In genomic region chr17:46651755-46652547, GRCm38 (mm10) we compare ENCODE assay signal across 8 mouse cellular contexts. TPM values are rescaled to one million over a fixed set of nuclear protein-coding genes. Genes with fewer than 3 reads are reported as not detected.
DNase-seq lines count a peak whose midpoint lies in the region; ATAC-seq and TF ChIP-seq lines count a peak whose summit lies in the region.

No protein-coding gene starts in this region.

- H3K27ac ChIP-seq in kidney, embryonic 15.5 days: peak overlapping the region; percentile 98; the same call in 1 of the 2 replicates
- no peak overlapping the region for H3K27ac ChIP-seq in embryonic facial prominence, embryonic 14.5 days (replicated peaks; ENCODE audit: low read depth, low read length)
- H3K27ac ChIP-seq in intestine, embryonic 14.5 days (ENCODE audit: low read depth): no peak overlapping the region; the same call in 1 of the 2 replicates
- H3K27ac ChIP-seq in midbrain, postnatal 0 days (ENCODE audit: low read depth, low read length): peak overlapping the region; percentile 91; the same call in 1 of the 2 replicates

- H3K9ac ChIP-seq in kidney, embryonic 15.5 days: peak overlapping the region; percentile 80
- peak overlapping the region; percentile 87 for H3K9ac ChIP-seq in embryonic facial prominence, embryonic 14.5 days (ENCODE audit: low read depth, low read length)
- peak overlapping the region; percentile 86 for H3K9ac ChIP-seq in intestine, embryonic 14.5 days (ENCODE audit: low read length)
- no peak overlapping the region for H3K9ac ChIP-seq in midbrain, postnatal 0 days (replicated peaks; ENCODE audit: low read length, poor library complexity, severe bottlenecking)

- H3K36me3 ChIP-seq in kidney, embryonic 15.5 days: peaks cover 55% of the 10 kb centered on the region
- peaks cover 67% of the 10 kb centered on the region for H3K36me3 ChIP-seq in embryonic facial prominence, embryonic 14.5 days (ENCODE audit: control insufficient read depth, insufficient read depth, low read length)
- H3K36me3 ChIP-seq in intestine, embryonic 14.5 days (ENCODE audit: control insufficient read depth, insufficient read depth, low read length): peaks cover 56% of the 10 kb centered on the region
- H3K36me3 ChIP-seq in midbrain, postnatal 0 days (ENCODE audit: insufficient read depth, low read length): peaks cover 41% of the 10 kb centered on the region

- TF ChIP-seq CTCF in midbrain, postnatal 0 days (IDR thresholded peaks at IDR 0.05): no peak

- no peaks in the 10 kb centered on the region for H3K9me3 ChIP-seq in kidney, embryonic 15.5 days (replicated peaks)
- H3K9me3 ChIP-seq in embryonic facial prominence, embryonic 14.5 days (ENCODE audit: control insufficient read depth, low read length): no peaks in the 10 kb centered on the region
- H3K9me3 ChIP-seq in intestine, embryonic 14.5 days (ENCODE audit: control insufficient read depth, low read length): 0 out of 2 replicates have a peak, but pooled peaks cover 2% of the 10 kb centered on the region
- H3K9me3 ChIP-seq in midbrain, postnatal 0 days (ENCODE audit: low read length): no peaks in the 10 kb centered on the region

- DNase-seq in kidney, postnatal 10 days: no peak
- DNase-seq in embryonic facial prominence, embryonic 14.5 days (ENCODE audit: low spot score): no peak
- DNase-seq in intestine, embryonic 14.5 days (ENCODE audit: low spot score): no peak
- no peak for DNase-seq in midbrain, postnatal 0 days (ENCODE audit: low spot score)
- no peak for DNase-seq in adrenal gland, postnatal 36 days
- no peak for DNase-seq in right cerebral cortex, postnatal 10 days (ENCODE audit: low spot score in 2 of 2)
- no peak for DNase-seq in frontal cortex, adult 2 months (ENCODE audit: extremely low spot score in 1 of 2, low spot score in 1 of 2)

- ATAC-seq in kidney, embryonic 15.5 days (replicated peaks; ENCODE audit: low FRiP score): no peak
- ATAC-seq in embryonic facial prominence, embryonic 14.5 days (ENCODE audit: low read depth): no peak
- no peak for ATAC-seq in intestine, embryonic 14.5 days (replicated peaks; ENCODE audit: low FRiP score, low TSS enrichment, low read depth)
- ATAC-seq in midbrain, postnatal 0 days (ENCODE audit: low FRiP score): no peak

- WGBS in kidney, embryonic 15.5 days: 57% methylated on average over 20 of the region's 20 CpGs
- 64% methylated on average over 20 of the region's 20 CpGs for WGBS in embryonic facial prominence, embryonic 14.5 days
- 64% methylated on average over 20 of the region's 20 CpGs for WGBS in intestine, embryonic 14.5 days
- 78% methylated on average over 20 of the region's 20 CpGs for WGBS in midbrain, postnatal 0 days

- peaks cover 56% of the 10 kb centered on the region for H3K4me1 ChIP-seq in kidney, embryonic 15.5 days
- H3K4me1 ChIP-seq in embryonic facial prominence, embryonic 14.5 days (ENCODE audit: control insufficient read depth, insufficient read depth, low read length): peaks cover 26% of the 10 kb centered on the region
- H3K4me1 ChIP-seq in intestine, embryonic 14.5 days (replicated peaks; ENCODE audit: control insufficient read depth, insufficient read depth, low read length): peaks cover 28% of the 10 kb centered on the region
- H3K4me1 ChIP-seq in midbrain, postnatal 0 days (ENCODE audit: insufficient read depth, low read length): peaks cover 12% of the 10 kb centered on the region; the same call in 1 of the 2 replicates

- no peaks in the 10 kb centered on the region for H3K27me3 ChIP-seq in kidney, embryonic 15.5 days
- H3K27me3 ChIP-seq in embryonic facial prominence, embryonic 14.5 days (replicated peaks; ENCODE audit: control insufficient read depth, insufficient read depth, low read length): no peaks in the 10 kb centered on the region
- H3K27me3 ChIP-seq in intestine, embryonic 14.5 days (replicated peaks; ENCODE audit: control insufficient read depth, insufficient read depth, low read length): no peaks in the 10 kb centered on the region
- no peaks in the 10 kb centered on the region for H3K27me3 ChIP-seq in midbrain, postnatal 0 days (ENCODE audit: insufficient read depth, low read length)

- H3K4me3 ChIP-seq in kidney, embryonic 15.5 days (replicated peaks): peak overlapping the region; percentile 74
- peak overlapping the region; percentile 84 for H3K4me3 ChIP-seq in embryonic facial prominence, embryonic 14.5 days (ENCODE audit: low read depth, low read length)
- H3K4me3 ChIP-seq in intestine, embryonic 14.5 days (ENCODE audit: low read depth, low read length): peak overlapping the region; percentile 67
- 0 out of 2 replicates have a peak overlapping the region, but pooled peaks have one; percentile 1 for H3K4me3 ChIP-seq in midbrain, postnatal 0 days (ENCODE audit: low read depth, low read length)

- peak overlapping the region; percentile 80 for H3K4me2 ChIP-seq in kidney, embryonic 15.5 days
- H3K4me2 ChIP-seq in embryonic facial prominence, embryonic 14.5 days (ENCODE audit: low read depth, low read length): peak overlapping the region; percentile 78
- peak overlapping the region; percentile 85 for H3K4me2 ChIP-seq in intestine, embryonic 14.5 days (ENCODE audit: low read length)
- peak overlapping the region; percentile 80 for H3K4me2 ChIP-seq in midbrain, postnatal 0 days (ENCODE audit: low read depth, low read length, poor library complexity, severe bottlenecking)

RNA-seq across cellular contexts. Expression of gene Cul7, which starts 1.8 kb away (rescaled TPM):
- polyA plus RNA-seq in kidney, embryonic 15.5 days (2015; fragmentation: Nextera tagmentation; extraction: Ambion mirVana): 55.5 and 59.2 TPM in 2 replicates
- polyA plus RNA-seq in embryonic facial prominence, embryonic 14.5 days (2014; fragmentation: Nextera tagmentation; extraction: Ambion mirVana): 48.5 and 50.1 TPM in 2 replicates
- 43.4 and 43.7 TPM in 2 replicates for polyA plus RNA-seq in intestine, embryonic 14.5 days (2014; fragmentation: Nextera tagmentation; extraction: Ambion mirVana)
- total RNA-seq in midbrain, postnatal 0 days (2014; rRNA removed): 83.5 and 92.4 TPM in 2 replicates
- 26.2 and 26.6 TPM in 2 replicates for polyA plus RNA-seq in midbrain, postnatal 0 days (2015; fragmentation: Nextera tagmentation; extraction: Ambion mirVana)
- 10 to 100 TPM; 36.3 to 42.2 TPM for total RNA-seq in adrenal gland, postnatal 36 days (2021)
- polyA plus RNA-seq in frontal cortex, adult 2 months (2012; rRNA removed): 33.0 and 35.2 TPM in 2 replicates

RNA-seq across cellular contexts. Expression of gene Mrpl2, which starts 5.9 kb away (rescaled TPM):
- polyA plus RNA-seq in kidney, embryonic 15.5 days (2015; fragmentation: Nextera tagmentation; extraction: Ambion mirVana): 108 and 124 TPM in 2 replicates
- 91.8 and 100 TPM in 2 replicates for polyA plus RNA-seq in embryonic facial prominence, embryonic 14.5 days (2014; fragmentation: Nextera tagmentation; extraction: Ambion mirVana)
- 134 and 144 TPM in 2 replicates for polyA plus RNA-seq in intestine, embryonic 14.5 days (2014; fragmentation: Nextera tagmentation; extraction: Ambion mirVana)
- total RNA-seq in midbrain, postnatal 0 days (2014; rRNA removed): 46.7 and 47.4 TPM in 2 replicates
- polyA plus RNA-seq in midbrain, postnatal 0 days (2015; fragmentation: Nextera tagmentation; extraction: Ambion mirVana): 85.5 and 85.7 TPM in 2 replicates
- total RNA-seq in adrenal gland, postnatal 36 days (2021): 100 to 1,000 TPM in 1 of 2 experiments, 10 to 100 TPM in 1; 92.6 to 114 TPM
- 51.2 and 58.7 TPM in 2 replicates for polyA plus RNA-seq in frontal cortex, adult 2 months (2012; rRNA removed)

RNA-seq across cellular contexts. Expression of gene Klc4, which starts 6.1 kb away (rescaled TPM):
- polyA plus RNA-seq in kidney, embryonic 15.5 days (2015; fragmentation: Nextera tagmentation; extraction: Ambion mirVana): 36.9 and 42.4 TPM in 2 replicates
- polyA plus RNA-seq in embryonic facial prominence, embryonic 14.5 days (2014; fragmentation: Nextera tagmentation; extraction: Ambion mirVana): 15.8 and 20.3 TPM in 2 replicates
- 42.1 and 45.7 TPM in 2 replicates for polyA plus RNA-seq in intestine, embryonic 14.5 days (2014; fragmentation: Nextera tagmentation; extraction: Ambion mirVana)
- total RNA-seq in midbrain, postnatal 0 days (2014; rRNA removed): 24.5 and 28.5 TPM in 2 replicates
- 20.0 and 22.2 TPM in 2 replicates for polyA plus RNA-seq in midbrain, postnatal 0 days (2015; fragmentation: Nextera tagmentation; extraction: Ambion mirVana)
- total RNA-seq in adrenal gland, postnatal 36 days (2021): 10 to 100 TPM; 35.3 to 50.3 TPM
- polyA plus RNA-seq in frontal cortex, adult 2 months (2012; rRNA removed): 20.1 and 23.5 TPM in 2 replicates

RNA-seq across cellular contexts. Expression of gene Rrp36, which starts 22.2 kb away (rescaled TPM):
- 63.9 and 65.4 TPM in 2 replicates for polyA plus RNA-seq in kidney, embryonic 15.5 days (2015; fragmentation: Nextera tagmentation; extraction: Ambion mirVana)
- 34.5 and 41.9 TPM in 2 replicates for polyA plus RNA-seq in embryonic facial prominence, embryonic 14.5 days (2014; fragmentation: Nextera tagmentation; extraction: Ambion mirVana)
- polyA plus RNA-seq in intestine, embryonic 14.5 days (2014; fragmentation: Nextera tagmentation; extraction: Ambion mirVana): 49.1 and 57.7 TPM in 2 replicates
- total RNA-seq in midbrain, postnatal 0 days (2014; rRNA removed): 26.9 and 27.6 TPM in 2 replicates
- 47.1 and 52.2 TPM in 2 replicates for polyA plus RNA-seq in midbrain, postnatal 0 days (2015; fragmentation: Nextera tagmentation; extraction: Ambion mirVana)
- 10 to 100 TPM; 23.8 to 30.4 TPM for total RNA-seq in adrenal gland, postnatal 36 days (2021)
- 29.6 and 33.0 TPM in 2 replicates for polyA plus RNA-seq in frontal cortex, adult 2 months (2012; rRNA removed)

RNA-seq across cellular contexts. Expression of gene Ptk7, which starts 22.6 kb away (rescaled TPM):
- polyA plus RNA-seq in kidney, embryonic 15.5 days (2015; fragmentation: Nextera tagmentation; extraction: Ambion mirVana): 120 and 138 TPM in 2 replicates
- polyA plus RNA-seq in embryonic facial prominence, embryonic 14.5 days (2014; fragmentation: Nextera tagmentation; extraction: Ambion mirVana): 68.0 and 90.7 TPM in 2 replicates
- 54.0 and 56.6 TPM in 2 replicates for polyA plus RNA-seq in intestine, embryonic 14.5 days (2014; fragmentation: Nextera tagmentation; extraction: Ambion mirVana)
- 61.8 and 62.6 TPM in 2 replicates for total RNA-seq in midbrain, postnatal 0 days (2014; rRNA removed)
- polyA plus RNA-seq in midbrain, postnatal 0 days (2015; fragmentation: Nextera tagmentation; extraction: Ambion mirVana): 22.5 and 22.9 TPM in 2 replicates
- 10 to 100 TPM in 1 of 2 experiments, 1 to 10 TPM in 1; 6.8 to 11.7 TPM for total RNA-seq in adrenal gland, postnatal 36 days (2021)
- polyA plus RNA-seq in frontal cortex, adult 2 months (2012; rRNA removed): 5.3 and 6.3 TPM in 2 replicates

Comparison
In these comparisons a context has a peak if more than half of its experiments do, and no peak if none do; other contexts are left out.
1. H3K27ac ChIP-seq: peak in kidney, embryonic 15.5 days (single experiment) and midbrain, postnatal 0 days (single experiment); none in embryonic facial prominence, embryonic 14.5 days (single experiment) and intestine, embryonic 14.5 days (single experiment).
2. H3K4me3 ChIP-seq: peak in every context shown above with its lines; median percentile 84 in embryonic facial prominence, embryonic 14.5 days; 74 in kidney, embryonic 15.5 days; 67 in intestine, embryonic 14.5 days; 1 in midbrain, postnatal 0 days.
3. Peak in every context shown above with its lines, with median percentiles within 50 percentile points of each other: H3K4me2 ChIP-seq.